Mouse (Mus musculus) brain, embryonic 18.5 days (tissue): ENCODE measurements around the gene Olfr1166.
"Not testable (repeated sequence)": the region's sequence is repeated elsewhere in the genome, so short reads cannot be mapped to it uniquely, and the experiment has no call there.

Experiments
- DNase-seq: peaks from one replicate; pipeline ENCODE4 v3.0.0-alpha.2; 2012; ENCODE audit warnings: low read depth, low spot score

Olfr1166 gene

DNA sequence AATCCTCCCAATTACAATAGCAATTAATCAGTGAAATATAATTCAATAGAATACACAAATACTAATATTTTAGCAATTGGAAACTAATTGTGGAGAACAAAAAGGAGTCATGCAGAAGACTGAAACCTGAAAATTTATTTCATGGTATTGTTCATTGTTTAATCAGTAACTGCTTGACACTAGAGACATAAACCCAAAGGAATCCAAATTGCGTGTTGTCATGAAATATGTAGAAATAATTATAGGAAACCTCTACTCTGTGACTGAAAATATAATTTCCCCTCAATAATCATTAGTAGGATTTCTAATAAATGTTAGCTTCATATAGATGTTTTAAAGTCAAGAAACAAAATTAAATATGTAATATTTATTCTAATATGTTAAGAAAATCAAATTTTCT lies at the start of gene Olfr1166:
Olfr1166 (minus strand) TSS at position 101 of the 400 bp plus-strand sequence.
- DNase-seq = no peak

- not testable (repeated sequence) for DNase-seq
Observed at GRCm38 (mm10) chr2:88155093-88155492, 27.0 kb upstream of the Olfr1166 start, which contains the start of gene Olfr1167. Olfr1167 (minus strand) TSS chr2:88155193.

- DNase-seq = no peak
Observed at GRCm38 (mm10) chr2:88093866-88094265, 34.2 kb downstream of the Olfr1166 start, which contains the start of gene Olfr1164. Olfr1164 (minus strand) TSS chr2:88093966.
